Mouse (Mus musculus): ENCODE measurements at regions not wholly inside any gene's neighbourhood (a gene's known extent, or its start where the extent isn't known, plus 50 kb on each side); places are given as distances from the start of the nearest gene placed in this dataset.
A peak's percentile ranks its signal among the peaks of the same experiment; 100 is the strongest.

DNA sequence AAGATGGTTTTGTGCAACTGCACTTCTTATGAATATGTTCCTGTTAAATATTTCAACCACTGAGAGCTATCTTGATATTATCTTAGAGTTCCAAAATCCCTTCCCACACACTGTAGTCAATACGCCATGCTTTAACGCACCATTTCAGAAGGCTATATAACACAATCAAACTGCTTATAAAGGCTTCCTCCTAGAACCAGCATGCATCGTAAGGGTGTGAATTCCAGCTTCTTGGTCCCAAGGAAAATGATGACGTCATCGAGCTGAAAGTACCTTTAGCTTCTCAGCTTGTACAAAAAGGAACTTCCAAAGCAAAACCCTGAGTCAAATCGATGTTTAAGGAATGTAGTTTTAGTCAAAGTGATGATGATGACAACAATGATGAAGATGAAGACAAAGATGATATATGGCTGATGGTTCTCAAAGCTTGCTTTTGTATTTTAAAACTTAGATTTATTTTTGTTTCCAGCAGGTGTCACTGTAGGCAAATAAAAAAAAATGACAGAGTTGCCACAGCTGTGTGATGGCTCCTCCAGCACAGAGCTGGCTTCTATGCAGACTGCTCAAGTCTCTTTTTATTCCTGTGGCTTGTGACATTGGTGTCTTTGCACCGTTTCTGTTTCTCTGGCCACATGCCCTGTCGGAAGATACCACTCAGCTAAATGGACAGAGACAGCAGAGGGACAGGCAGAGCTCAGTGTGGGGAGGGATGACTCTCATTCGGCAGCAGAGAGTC is 150.6 kb upstream of the Dnajc19 start:
- Histone ChIP-seq H3K27ac (peak overlapping the region; percentile 48; the same call in 1 of the 2 replicates), H3K9me3 (no peaks in the 10 kb centered on the region), H3K27me3 (ENCODE audit: poor library complexity, severe bottlenecking) (peaks cover 26% of the 10 kb centered on the region; the same call in 1 of the 2 replicates), H3K36me3 (replicated peaks) (no peaks in the 10 kb centered on the region), H3K4me3 (no peak overlapping the region), H3K4me1 (peaks cover 19% of the 10 kb centered on the region)
- no peak for DNase-seq (ENCODE audit: extremely low spot score, low spot score)
- WGBS = 68% methylated on average over 9 of the region's 9 CpGs

DNA sequence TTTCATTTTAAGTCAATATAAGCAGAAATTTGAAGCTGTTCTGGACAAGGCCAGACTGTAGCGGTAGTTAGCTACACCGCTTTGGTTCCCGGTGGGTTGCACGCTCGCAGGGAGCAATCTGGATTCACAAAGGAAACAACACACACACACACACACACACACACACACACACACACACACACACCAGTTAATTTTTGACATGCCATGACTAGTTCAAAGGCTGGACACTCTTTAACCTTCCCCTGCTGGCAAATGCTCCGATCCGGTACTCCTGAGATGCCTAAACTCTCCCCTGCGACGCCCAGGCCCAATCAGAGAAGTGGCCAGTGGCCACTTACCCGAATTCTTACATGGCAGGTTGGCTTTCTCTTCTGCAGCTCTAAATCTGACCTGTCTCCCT is 141.2 kb upstream of the Dnajc19 start:
- Histone ChIP-seq H3K4me1 (0 out of 2 replicates have a peak, but pooled peaks cover 3% of the 10 kb centered on the region), H3K27ac (no peak overlapping the region), H3K36me3 (replicated peaks) (no peaks in the 10 kb centered on the region), H3K27me3 (ENCODE audit: poor library complexity, severe bottlenecking) (no peaks in the 10 kb centered on the region), H3K9me3 (peaks cover 7% of the 10 kb centered on the region; the same call in 1 of the 2 replicates), H3K4me3 (no peak overlapping the region)
- 95% methylated on average over 10 of the region's 10 CpGs for WGBS
- no peak for DNase-seq (ENCODE audit: extremely low spot score, low spot score)

DNA sequence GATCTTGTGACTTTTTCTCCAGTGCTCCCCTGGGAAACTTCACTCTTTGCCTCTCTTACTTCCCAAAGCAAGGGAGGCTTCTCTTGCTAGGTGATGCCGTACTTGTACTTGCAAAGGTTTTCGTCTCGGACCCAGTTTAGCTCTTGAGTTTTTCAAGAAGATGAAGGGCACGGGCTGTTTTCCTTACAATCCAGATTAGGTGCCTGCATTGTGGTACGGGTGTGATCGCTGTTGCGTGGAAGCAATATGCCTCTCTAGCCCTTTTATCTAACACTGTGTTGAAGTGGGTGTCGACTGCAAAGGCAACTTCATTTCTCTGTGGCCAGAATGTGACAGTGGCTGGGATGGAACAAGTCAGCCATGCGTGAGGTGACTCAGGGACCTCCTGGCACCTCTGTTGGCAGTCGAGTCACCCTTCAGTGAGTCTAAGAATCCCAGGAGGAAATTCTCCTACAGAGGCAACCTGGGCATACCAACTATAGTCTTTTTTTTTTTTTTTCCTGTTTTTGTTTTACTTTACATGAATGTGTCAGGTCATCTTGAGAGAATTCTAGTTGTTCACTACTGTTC is 138.7 kb upstream of the Dnajc19 start:
- 92% methylated on average over 10 of the region's 10 CpGs for WGBS
- Histone ChIP-seq H3K4me3 (no peak overlapping the region), H3K9me3 (peaks cover 7% of the 10 kb centered on the region; the same call in 1 of the 2 replicates), H3K27ac (no peak overlapping the region), H3K27me3 (ENCODE audit: poor library complexity, severe bottlenecking) (no peaks in the 10 kb centered on the region), H3K36me3 (replicated peaks) (no peaks in the 10 kb centered on the region), H3K4me1 (0 out of 2 replicates have a peak, but pooled peaks cover 3% of the 10 kb centered on the region)
- DNase-seq (ENCODE audit: extremely low spot score, low spot score) = no peak

GRCm38 (mm10) chr3:34219096-34219495 is 138.0 kb upstream of the Dnajc19 start:
- Histone ChIP-seq H3K27me3 (ENCODE audit: poor library complexity, severe bottlenecking) (no peaks in the 10 kb centered on the region), H3K9me3 (peaks cover 7% of the 10 kb centered on the region; the same call in 1 of the 2 replicates), H3K36me3 (replicated peaks) (no peaks in the 10 kb centered on the region), H3K27ac (no peak overlapping the region), H3K4me3 (no peak overlapping the region), H3K4me1 (0 out of 2 replicates have a peak, but pooled peaks cover 3% of the 10 kb centered on the region)
- 92% methylated on average over 2 of the region's 2 CpGs for WGBS
- no peak for DNase-seq (ENCODE audit: extremely low spot score, low spot score)

- 85% methylated on average over 4 of the region's 4 CpGs for WGBS
- Histone ChIP-seq H3K4me1 (0 out of 2 replicates have a peak, but pooled peaks cover 3% of the 10 kb centered on the region), H3K36me3 (replicated peaks) (no peaks in the 10 kb centered on the region), H3K9me3 (no peaks in the 10 kb centered on the region), H3K27me3 (ENCODE audit: poor library complexity, severe bottlenecking) (no peaks in the 10 kb centered on the region), H3K27ac (no peak overlapping the region), H3K4me3 (no peak overlapping the region)
- no peak for DNase-seq (ENCODE audit: extremely low spot score, low spot score)
These were observed 136.8 kb upstream of the Dnajc19 start for GRCm38 (mm10) chr3:34217911-34218310.

DNA sequence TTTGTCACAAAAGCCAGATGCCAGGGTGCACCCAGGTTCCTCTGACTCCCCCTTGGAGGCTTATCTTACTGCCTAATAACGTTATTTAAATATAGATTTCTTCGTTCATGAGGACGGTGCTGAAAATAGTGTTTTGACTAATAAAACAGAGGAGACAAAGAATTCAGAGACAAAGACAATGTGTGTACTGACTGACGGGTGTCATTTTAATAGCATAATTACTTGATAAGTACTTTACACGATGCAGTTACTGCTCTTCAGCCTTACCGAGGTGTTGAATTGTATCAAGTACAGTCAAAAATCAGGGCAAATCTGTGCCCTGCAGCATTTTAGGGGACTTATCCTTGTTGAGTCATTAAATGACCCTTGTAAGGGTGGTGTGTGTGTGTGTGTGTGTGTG is 133.1 kb upstream of the Dnajc19 start:
- DNase-seq (ENCODE audit: extremely low spot score, low spot score) = no peak
- no peak overlapping the region for H3K27ac ChIP-seq
- no peaks in the 10 kb centered on the region; the same call in 1 of the 2 replicates for H3K36me3 ChIP-seq (replicated peaks)
- H3K4me3 ChIP-seq = no peak overlapping the region
- no peaks in the 10 kb centered on the region for H3K27me3 ChIP-seq (ENCODE audit: poor library complexity, severe bottlenecking)
- 89% methylated on average over 6 of the region's 6 CpGs for WGBS
- H3K4me1 ChIP-seq = no peaks in the 10 kb centered on the region
- H3K9me3 ChIP-seq = peaks cover 4% of the 10 kb centered on the region; the same call in 1 of the 2 replicates

- no peak for DNase-seq (ENCODE audit: extremely low spot score, low spot score)
- peaks cover 4% of the 10 kb centered on the region; the same call in 1 of the 2 replicates for H3K9me3 ChIP-seq
- no peak overlapping the region for H3K27ac ChIP-seq
- no peaks in the 10 kb centered on the region for H3K4me1 ChIP-seq
- WGBS = 85% methylated on average over 3 of the region's 3 CpGs
- H3K36me3 ChIP-seq (replicated peaks) = no peaks in the 10 kb centered on the region; the same call in 1 of the 2 replicates
- no peak overlapping the region for H3K4me3 ChIP-seq
- H3K27me3 ChIP-seq (ENCODE audit: poor library complexity, severe bottlenecking) = no peaks in the 10 kb centered on the region
These were observed 125.3 kb upstream of the Dnajc19 start for GRCm38 (mm10) chr3:34206454-34206853.

DNA sequence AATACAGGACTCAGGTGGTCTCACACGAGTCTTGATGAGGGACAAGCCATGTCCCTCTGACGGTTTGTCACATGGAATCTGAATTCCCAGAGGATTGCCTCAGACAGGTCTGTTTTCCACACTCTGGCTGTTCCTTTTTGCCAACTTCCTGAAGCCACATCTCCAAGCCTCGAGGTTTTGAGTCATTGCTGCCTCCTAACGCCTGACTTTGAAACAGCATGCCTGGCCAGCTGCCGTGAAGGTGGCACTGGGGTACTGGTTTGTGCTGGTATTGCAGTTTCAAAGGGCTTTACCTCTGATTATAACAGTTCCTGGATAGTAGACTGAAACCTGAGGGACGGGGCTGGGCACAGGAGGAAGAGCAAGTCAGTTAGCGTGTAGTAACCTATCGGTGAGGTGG is 117.1 kb upstream of the Dnajc19 start:
- Histone ChIP-seq H3K27ac (no peak overlapping the region), H3K27me3 (ENCODE audit: poor library complexity, severe bottlenecking) (peaks cover 46% of the 10 kb centered on the region), H3K4me1 (peaks cover 31% of the 10 kb centered on the region), H3K36me3 (replicated peaks) (no peaks in the 10 kb centered on the region), H3K4me3 (0 out of 2 replicates have a peak overlapping the region, but pooled peaks have one; percentile 6), H3K9me3 (no peaks in the 10 kb centered on the region)
- WGBS = 33% methylated on average over 8 of the region's 8 CpGs
- DNase-seq (ENCODE audit: extremely low spot score, low spot score) = peak; percentile 39

DNA sequence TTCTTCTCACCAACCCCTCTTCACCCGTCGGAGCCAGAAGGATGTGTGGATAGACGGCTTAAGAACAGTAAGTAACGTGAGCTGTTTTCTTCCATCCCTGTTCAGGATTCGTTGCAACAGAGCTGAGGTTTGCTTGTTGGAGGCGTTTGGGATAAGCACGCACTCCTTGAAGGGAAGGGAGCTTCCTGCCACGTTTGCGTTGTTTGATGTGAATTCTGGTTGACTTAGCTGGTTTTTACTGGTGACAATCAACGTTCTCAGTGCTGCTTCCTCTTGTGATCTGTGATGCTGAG is 116.0 kb upstream of the Dnajc19 start:
- DNase-seq (ENCODE audit: extremely low spot score, low spot score) = peak; percentile 16
- no peaks in the 10 kb centered on the region for H3K9me3 ChIP-seq
- H3K36me3 ChIP-seq (replicated peaks) = no peaks in the 10 kb centered on the region
- H3K27ac ChIP-seq = peak overlapping the region; percentile 74
- H3K4me3 ChIP-seq = peak overlapping the region; percentile 33
- 13% methylated on average over 10 of the region's 10 CpGs for WGBS
- H3K27me3 ChIP-seq (ENCODE audit: poor library complexity, severe bottlenecking) = peaks cover 46% of the 10 kb centered on the region
- peaks cover 31% of the 10 kb centered on the region for H3K4me1 ChIP-seq

- H3K9me3 ChIP-seq = no peaks in the 10 kb centered on the region
- peak overlapping the region; percentile 33 for H3K4me3 ChIP-seq
- no peaks in the 10 kb centered on the region for H3K36me3 ChIP-seq (replicated peaks)
- H3K27me3 ChIP-seq (ENCODE audit: poor library complexity, severe bottlenecking) = peaks cover 46% of the 10 kb centered on the region
- DNase-seq (ENCODE audit: extremely low spot score, low spot score) = peak; percentile 20
- H3K27ac ChIP-seq = peak overlapping the region; percentile 74
- peaks cover 31% of the 10 kb centered on the region for H3K4me1 ChIP-seq
- WGBS = 20% methylated on average over 22 of the region's 22 CpGs
These were observed 115.5 kb upstream of the Dnajc19 start for GRCm38 (mm10) chr3:34196451-34197162.

- peak overlapping the region; percentile 74; the same call in 1 of the 2 replicates for H3K27ac ChIP-seq
- 40% methylated on average over 13 of the region's 13 CpGs for WGBS
These were observed 114.8 kb upstream of the Dnajc19 start for GRCm38 (mm10) chr3:34195729-34196450.

GRCm38 (mm10) chr3:34173416-34174097 is 92.4 kb upstream of the Dnajc19 start:
- DNase-seq (ENCODE audit: extremely low spot score, low spot score) = no peak
- 81% methylated on average over 6 of the region's 6 CpGs for WGBS

More at GRCm38 (mm10) chr3:34195729-34196450, 114.8 kb upstream of the Dnajc19 start:
- peaks cover 31% of the 10 kb centered on the region for H3K4me1 ChIP-seq
- H3K27me3 ChIP-seq (ENCODE audit: poor library complexity, severe bottlenecking) = peaks cover 46% of the 10 kb centered on the region
- no peaks in the 10 kb centered on the region for H3K9me3 ChIP-seq
- DNase-seq (ENCODE audit: extremely low spot score, low spot score) = no peak
- peak overlapping the region; percentile 33; the same call in 1 of the 2 replicates for H3K4me3 ChIP-seq
- no peaks in the 10 kb centered on the region for H3K36me3 ChIP-seq (replicated peaks)

More at GRCm38 (mm10) chr3:34173416-34174097, 92.4 kb upstream of the Dnajc19 start:
- Histone ChIP-seq H3K36me3 (replicated peaks) (no peaks in the 10 kb centered on the region), H3K4me3 (no peak overlapping the region), H3K27me3 (ENCODE audit: poor library complexity, severe bottlenecking) (no peaks in the 10 kb centered on the region), H3K4me1 (peaks cover 9% of the 10 kb centered on the region), H3K9me3 (no peaks in the 10 kb centered on the region), H3K27ac (no peak overlapping the region)

Measured in forebrain, embryonic 10.5 days (tissue).